Mouse (Mus musculus): ENCODE measurements around the gene Cmip. TPM values are rescaled to one million over a fixed set of nuclear protein-coding genes. Genes with fewer than 3 reads are reported as not detected.

The Cmip gene
- total and polyA plus RNA-seq, 3 experiments, result 17.0 to 71.8 TPM; not detected in 1

DNA sequence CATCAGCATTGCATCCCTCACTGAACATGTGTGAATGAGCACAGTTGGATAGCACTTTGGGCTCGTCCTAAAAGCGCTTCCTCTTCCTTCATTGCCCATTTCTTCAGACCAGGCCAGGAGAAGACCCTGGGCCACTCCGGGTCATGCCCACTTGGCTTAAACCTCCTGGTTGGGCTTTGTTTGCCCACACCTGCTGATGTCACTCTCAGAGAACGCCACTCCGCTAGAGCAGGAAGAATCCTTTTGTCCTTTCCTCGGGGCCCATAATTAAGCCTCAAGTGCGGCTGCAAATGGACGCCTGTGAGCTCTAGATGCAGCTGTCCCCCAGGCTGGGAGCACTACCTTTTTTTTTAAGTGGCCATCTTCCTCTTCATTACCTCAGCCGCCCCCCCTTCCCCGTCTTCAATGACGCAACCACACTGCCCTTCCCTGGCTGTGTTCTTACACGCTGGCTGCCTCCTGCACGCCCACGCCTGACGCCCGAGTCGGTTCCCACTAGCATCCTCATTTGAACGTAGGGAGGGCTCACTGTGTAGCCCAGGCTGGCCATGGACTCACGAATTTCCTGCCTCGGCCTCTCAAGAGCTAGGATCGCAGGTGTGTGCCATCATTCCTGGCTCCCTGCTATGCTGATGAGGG lies 171.8 kb downstream of the Cmip start:
- no peak for DNase-seq (ENCODE audit: low read depth, low spot score)
- H3K9ac ChIP-seq (ENCODE audit: control insufficient read depth, low read depth, low read length, poor library complexity, severe bottlenecking), result no peak overlapping the region
- peaks cover 0 to 9% of the 10 kb centered on the region in 2 experiments; a peak in 1 of 4 replicates for H3K36me3 ChIP-seq (ENCODE audit: control insufficient read depth in 1 of 2, insufficient read depth in 2 of 2, low read length in 2 of 2)
- no peaks in the 10 kb centered on the region for H3K4me1 ChIP-seq (ENCODE audit: control insufficient read depth in 1 of 2, insufficient read depth in 2 of 2, low read length in 2 of 2)
- H3K27ac ChIP-seq (ENCODE audit: control insufficient read depth, low read depth, low read length), result no peak overlapping the region
- H3K27me3 ChIP-seq (ENCODE audit: control insufficient read depth in 1 of 2, insufficient read depth in 2 of 2, low read length in 2 of 2), result no peaks in the 10 kb centered on the region
- TF ChIP-seq POLR2AphosphoS5 (IDR thresholded peaks at IDR 0.05; ENCODE audit: borderline replicate concordance, low read depth, low read length), result no peak
- no peak for TF ChIP-seq ETS1 (IDR thresholded peaks at IDR 0.05; ENCODE audit: low read depth, low read length)
- TF ChIP-seq BHLHE40 (IDR thresholded peaks at IDR 0.05; ENCODE audit: borderline replicate concordance, low read depth, low read length), result no peak
- no peak for TF ChIP-seq EP300 (IDR thresholded peaks at IDR 0.05; ENCODE audit: low read depth in 1 of 2, low read length in 2 of 2)
- H3K79me2 ChIP-seq (ENCODE audit: control insufficient read depth, insufficient read depth, low read length, poor library complexity), result no peaks in the 10 kb centered on the region
- H3K9me3 ChIP-seq (replicated peaks; ENCODE audit: insufficient read depth, low read length), result no peaks in the 10 kb centered on the region
- H3K4me3 ChIP-seq (ENCODE audit: control insufficient read depth in 1 of 2, insufficient read depth in 1 of 2, low read depth in 2 of 2, low read length in 2 of 2), result no peak overlapping the region

- Histone ChIP-seq H3K27me3 (ENCODE audit: control insufficient read depth in 1 of 2, insufficient read depth in 2 of 2, low read length in 2 of 2) (no peaks in the 10 kb centered on the region), H3K79me2 (ENCODE audit: control insufficient read depth, insufficient read depth, low read length, poor library complexity) (no peaks in the 10 kb centered on the region), H3K4me3 (ENCODE audit: control insufficient read depth in 1 of 2, insufficient read depth in 1 of 2, low read depth in 2 of 2, low read length in 2 of 2) (no peak overlapping the region), H3K9ac (ENCODE audit: control insufficient read depth, low read depth, low read length, poor library complexity, severe bottlenecking) (no peak overlapping the region), H3K9me3 (replicated peaks; ENCODE audit: insufficient read depth, low read length) (no peaks in the 10 kb centered on the region), H3K4me1 (ENCODE audit: control insufficient read depth in 1 of 2, insufficient read depth in 2 of 2, low read length in 2 of 2) (no peaks in the 10 kb centered on the region), H3K36me3 (ENCODE audit: control insufficient read depth in 1 of 2, insufficient read depth in 2 of 2, low read length in 2 of 2) (peaks cover 0 to 12% of the 10 kb centered on the region in 2 experiments; a peak in 2 of 4 replicates), H3K27ac (ENCODE audit: control insufficient read depth, low read depth, low read length) (no peak overlapping the region)
- TF ChIP-seq SIN3A (IDR thresholded peaks at IDR 0.05; ENCODE audit: low read length), result no peak
- no peak for TF ChIP-seq UBTF (IDR thresholded peaks at IDR 0.05; ENCODE audit: borderline replicate concordance, insufficient read depth, low read depth, low read length)
- TF ChIP-seq KAT2A (conservative IDR thresholded peaks at IDR 0.05; ENCODE audit: low read depth, low read length), result no peak
- TF ChIP-seq GABPA (IDR thresholded peaks at IDR 0.05; ENCODE audit: low read depth, low read length), result no peak
- TF ChIP-seq TCF12 (IDR thresholded peaks at IDR 0.05; ENCODE audit: low read depth, low read length), result no peak
- TF ChIP-seq NRF1 (IDR thresholded peaks at IDR 0.05; ENCODE audit: insufficient read depth, low read depth, low read length, poor library complexity, severe bottlenecking), result no peak
- TF ChIP-seq ZC3H11A (IDR thresholded peaks at IDR 0.05; ENCODE audit: low read depth, low read length), result no peak
- TF ChIP-seq NELFE (IDR thresholded peaks at IDR 0.05; ENCODE audit: low read depth, low read length), result no peak
- TF ChIP-seq JUND (IDR thresholded peaks at IDR 0.05; ENCODE audit: low read depth, low read length), result no peak
- TF ChIP-seq ZKSCAN1 (IDR thresholded peaks at IDR 0.05; ENCODE audit: low read depth, low read length), result no peak
- no peak for TF ChIP-seq BHLHE40 (IDR thresholded peaks at IDR 0.05; ENCODE audit: borderline replicate concordance, low read depth, low read length)
- no peak for TF ChIP-seq RCOR1 (IDR thresholded peaks at IDR 0.05; ENCODE audit: low read depth, low read length)
- TF ChIP-seq TBP (IDR thresholded peaks at IDR 0.05; ENCODE audit: low read depth, low read length), result no peak
- TF ChIP-seq GATA1 (IDR thresholded peaks at IDR 0.05; ENCODE audit: low read depth, low read length), result no peak
- no peak for TF ChIP-seq MXI1 (IDR thresholded peaks at IDR 0.05; ENCODE audit: low read depth, low read length)
- no peak for TF ChIP-seq MEF2A (IDR thresholded peaks at IDR 0.05; ENCODE audit: extremely low read depth, insufficient replicate concordance, low read depth, low read length, poor library complexity, severe bottlenecking)
- TF ChIP-seq TAL1 (IDR thresholded peaks at IDR 0.05; ENCODE audit: low read length), result no peak
- TF ChIP-seq POLR2AphosphoS2 (IDR thresholded peaks at IDR 0.05; ENCODE audit: low read length), result no peak
- DNase-seq (ENCODE audit: low read depth, low spot score), result no peak
These were observed 173.8 kb downstream of the Cmip start for GRCm38 (mm10) chr8:117430624-117431023.

All from MEL (cell line).